Mouse (Mus musculus) ES-CJ7 (cell line): ENCODE data around the gene Npas2.

Experiments used
- DNase-seq: peaks from one replicate; pipeline ENCODE4 v3.0.0; 2011; ENCODE audit warnings: low read depth, low spot score

The Npas2 gene

DNA sequence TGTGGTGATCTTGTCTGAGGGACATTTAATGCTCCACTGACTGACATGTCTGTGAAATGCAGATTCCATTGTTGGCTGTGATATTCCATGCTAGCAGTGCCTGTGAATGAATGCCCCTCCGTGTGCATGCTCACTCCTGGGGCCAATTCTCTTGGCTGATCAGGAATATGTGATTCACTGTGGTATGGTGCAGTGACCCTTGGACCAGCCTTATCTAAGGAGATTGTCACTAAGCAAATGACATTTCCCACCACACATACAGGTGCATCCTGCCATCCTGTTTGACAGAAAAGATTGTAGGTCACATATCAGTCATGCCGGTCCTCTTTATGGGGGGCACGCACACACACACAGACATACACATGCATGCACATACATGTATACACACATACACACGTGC, 138.9 kb downstream of the Npas2 start:
- DNase-seq, result no peak

- no peak for DNase-seq
Observed at GRCm38 (mm10) chr1:39335561-39336196, 142.1 kb downstream of the Npas2 start.

GRCm38 (mm10) chr1:39336788-39337187, 143.3 kb downstream of the Npas2 start:
- no peak for DNase-seq

- no peak for DNase-seq
Observed at GRCm38 (mm10) chr1:39338831-39339230, 145.3 kb downstream of the Npas2 start.

DNA sequence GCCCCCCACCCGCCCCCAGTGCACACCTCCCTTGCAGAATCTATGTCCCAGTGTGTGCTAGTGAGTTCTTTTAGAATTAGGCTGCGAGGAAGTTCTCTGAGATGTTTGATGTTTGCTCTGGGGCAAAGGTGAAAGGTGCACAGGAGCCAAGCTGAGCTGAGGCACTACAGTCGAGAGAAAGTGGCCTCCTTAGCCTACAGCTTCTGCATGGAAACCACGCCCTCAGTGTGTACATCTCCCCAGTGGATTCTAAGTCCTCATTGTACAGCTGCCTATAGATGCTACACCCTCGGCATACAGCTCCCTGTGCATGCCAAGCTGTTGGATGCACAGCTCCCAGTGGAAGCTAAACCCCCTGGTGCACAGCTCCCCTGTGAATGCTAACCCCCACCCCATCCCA, 145.9 kb downstream of the Npas2 start:
- DNase-seq, result no peak

DNA sequence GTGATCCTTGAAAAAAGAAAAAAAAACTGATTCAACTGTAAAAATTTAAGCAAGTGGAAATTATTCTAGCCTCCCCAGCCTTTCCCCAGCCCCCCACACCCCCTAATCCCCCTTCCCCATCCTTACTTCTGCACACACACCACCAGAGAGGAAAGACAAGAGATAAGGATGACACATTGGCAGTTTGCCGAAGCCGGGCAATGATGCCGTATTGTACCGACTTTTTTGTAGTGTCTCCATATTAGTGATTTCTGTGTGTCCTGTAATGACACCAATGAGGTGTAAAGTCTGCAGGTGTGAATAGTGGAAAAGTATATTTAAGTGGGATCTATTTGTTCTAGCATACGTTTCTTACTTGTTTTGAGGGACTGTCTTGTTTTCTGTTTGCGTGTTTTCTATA, 146.6 kb downstream of the Npas2 start:
- DNase-seq, result no peak

GRCm38 (mm10) chr1:39340647-39341046, 147.1 kb downstream of the Npas2 start:
- DNase-seq, result peak; percentile 80

- no peak for DNase-seq
Observed at GRCm38 (mm10) chr1:39341807-39342206, 148.3 kb downstream of the Npas2 start.

DNA sequence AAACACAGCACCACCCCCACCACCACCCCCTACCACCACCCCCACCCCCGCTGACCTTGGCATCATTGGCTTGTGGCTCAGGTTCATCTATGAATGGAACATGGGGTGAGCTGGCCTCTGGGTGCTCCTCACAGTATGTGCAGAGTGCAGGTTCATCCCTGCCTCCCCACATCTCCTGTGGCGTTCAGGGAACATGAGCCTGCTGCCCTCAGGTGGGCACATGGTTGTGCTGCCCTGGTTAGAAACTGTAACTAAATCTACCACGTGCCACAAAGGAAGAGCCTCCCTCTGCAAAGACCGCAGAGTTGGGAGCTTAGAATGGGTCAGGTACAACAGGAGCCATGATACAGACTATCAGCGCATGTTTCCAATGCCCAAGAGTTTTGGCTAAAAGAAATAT, 149.7 kb downstream of the Npas2 start:
- DNase-seq, result no peak

- DNase-seq, result peak; percentile 72
Observed at GRCm38 (mm10) chr1:39344981-39345600, 151.6 kb downstream of the Npas2 start.

DNA sequence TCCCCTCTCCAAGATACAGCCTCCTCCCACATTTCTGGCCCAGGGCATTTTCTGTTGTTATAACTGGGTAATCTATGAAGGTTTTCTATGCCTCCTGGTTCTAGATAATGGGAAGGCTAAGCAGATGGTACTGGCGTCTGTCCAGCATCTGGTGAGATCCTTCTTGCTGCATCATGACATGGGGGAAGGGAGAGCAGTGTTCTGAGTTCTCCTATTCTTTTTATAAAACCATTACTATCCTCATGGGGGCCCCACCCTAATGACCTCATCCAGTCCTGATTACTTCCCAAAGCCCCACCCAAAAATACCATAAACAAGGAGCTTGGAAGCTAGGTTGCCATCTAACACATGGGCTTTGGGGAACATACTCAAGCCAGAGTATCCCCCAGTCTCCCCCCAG, 155.5 kb downstream of the Npas2 start:
- DNase-seq, result peak; percentile 55

DNA sequence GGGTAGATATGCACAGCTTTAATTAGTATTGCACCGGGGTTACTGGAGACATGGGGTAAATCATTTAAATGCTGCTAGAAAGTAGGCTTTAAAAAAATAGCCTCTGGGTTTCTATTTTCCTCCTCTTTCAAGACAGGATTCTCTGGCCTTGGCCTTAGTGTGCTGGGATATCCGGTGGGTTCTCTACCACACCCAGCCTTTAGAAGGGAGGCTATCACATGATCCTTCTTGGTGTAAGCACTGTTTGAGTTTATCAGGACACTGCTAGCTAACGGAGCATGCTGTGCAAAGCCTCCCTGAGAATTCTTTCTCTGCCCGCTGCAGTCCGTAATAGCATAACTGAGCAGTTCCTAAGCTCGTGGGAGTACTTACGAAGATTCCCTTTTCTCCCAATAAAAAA, 155.9 kb downstream of the Npas2 start:
- peak; percentile 59 for DNase-seq

DNA sequence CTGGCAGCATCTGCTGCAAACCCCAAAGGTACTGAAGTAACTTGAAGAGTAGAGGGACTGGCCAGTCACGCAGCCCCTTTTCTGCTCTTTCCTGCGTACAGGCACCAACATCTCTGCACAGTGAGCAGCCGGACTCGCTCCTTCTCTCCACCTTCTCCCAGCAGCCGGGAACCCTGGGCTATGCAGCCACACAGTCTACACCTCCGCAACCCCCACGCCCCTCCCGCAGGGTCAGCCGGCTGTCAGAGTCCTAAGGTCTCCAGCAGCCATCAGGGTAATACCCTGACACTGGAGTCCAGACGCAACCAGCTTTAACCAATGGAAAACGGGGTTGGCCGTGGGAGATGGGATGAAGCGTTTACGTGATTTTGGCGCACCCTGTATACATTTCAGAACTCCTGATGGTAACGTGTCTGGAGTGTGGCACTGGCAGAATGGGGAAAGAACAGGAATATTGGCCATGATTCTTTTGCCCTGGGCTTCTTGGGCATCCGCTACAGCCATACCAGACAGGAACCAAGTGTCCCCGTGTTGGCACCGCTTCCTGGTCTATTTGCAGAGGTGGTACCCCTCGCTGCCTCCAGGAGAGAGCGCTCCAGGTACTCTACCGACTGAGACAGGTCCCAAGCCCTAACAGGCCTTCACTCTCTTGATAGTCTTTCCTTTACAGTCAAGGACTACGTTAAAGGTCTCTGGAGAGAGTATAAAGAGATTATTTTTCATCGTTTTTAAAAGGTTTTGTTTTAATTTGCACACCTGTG, 168.4 kb downstream of the Npas2 start:
- peak; percentile 84 for DNase-seq

- peak; percentile 70 for DNase-seq
Observed at GRCm38 (mm10) chr1:39362515-39362893, 169.0 kb downstream of the Npas2 start.

GRCm38 (mm10) chr1:39365562-39365961, 172.0 kb downstream of the Npas2 start:
- DNase-seq, result no peak

DNA sequence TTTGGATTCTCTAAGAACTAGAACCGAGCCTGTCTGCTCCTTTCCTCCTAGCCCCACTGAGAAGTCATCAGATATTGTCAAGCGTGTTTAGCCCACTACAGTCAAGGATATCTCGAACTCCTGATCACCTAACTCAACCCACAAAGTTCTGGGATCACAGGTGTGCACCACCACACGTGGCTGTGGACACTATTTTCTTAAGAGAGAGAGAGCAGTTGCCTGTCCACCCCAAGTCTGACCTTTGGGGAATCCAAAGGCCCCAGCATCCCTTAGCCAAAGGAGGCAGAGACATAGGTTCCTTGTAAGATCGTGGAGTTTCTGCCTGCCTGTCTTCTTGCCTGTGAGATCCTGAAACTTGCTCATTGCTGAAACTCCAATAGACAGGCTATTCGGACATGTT, 173.5 kb downstream of the Npas2 start:
- DNase-seq, result no peak

- DNase-seq, result peak; percentile 96
Observed at GRCm38 (mm10) chr1:39367601-39368266, 174.2 kb downstream of the Npas2 start, which contains the start of gene Rpl31. Gene Rpl31, plus strand, starts transcription at chr1:39367842.

DNA sequence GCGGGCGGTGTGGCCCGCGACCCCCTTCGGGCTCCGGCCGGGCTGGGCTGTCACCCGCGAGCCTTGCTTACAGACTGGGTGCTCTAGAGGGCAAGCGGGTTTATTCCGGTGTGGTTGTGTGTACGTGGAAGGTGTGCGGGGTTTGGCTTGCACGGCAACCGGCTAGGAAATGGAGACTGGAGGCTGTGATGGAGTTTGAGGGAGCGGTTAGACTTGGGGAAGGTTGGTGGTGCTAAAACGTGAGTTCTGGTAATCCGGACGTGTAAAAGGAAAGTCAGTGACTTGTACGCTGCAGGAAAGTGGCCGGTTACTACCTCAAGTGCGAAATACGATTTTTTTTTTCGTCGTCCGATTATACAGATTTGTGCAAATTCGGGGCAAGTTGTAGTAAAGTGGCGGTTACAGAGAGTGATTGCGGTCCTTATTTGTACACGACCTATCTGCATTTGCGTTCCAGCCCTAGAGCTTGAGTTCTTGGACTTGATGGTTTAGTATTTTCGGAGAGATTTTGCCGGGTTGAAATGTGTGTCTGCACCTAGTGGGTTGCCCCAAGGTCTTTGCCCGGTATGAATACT, 174.8 kb downstream of the Npas2 start:
- no peak for DNase-seq

- DNase-seq, result no peak
Observed at GRCm38 (mm10) chr1:39370431-39370830, 176.9 kb downstream of the Npas2 start.

DNA sequence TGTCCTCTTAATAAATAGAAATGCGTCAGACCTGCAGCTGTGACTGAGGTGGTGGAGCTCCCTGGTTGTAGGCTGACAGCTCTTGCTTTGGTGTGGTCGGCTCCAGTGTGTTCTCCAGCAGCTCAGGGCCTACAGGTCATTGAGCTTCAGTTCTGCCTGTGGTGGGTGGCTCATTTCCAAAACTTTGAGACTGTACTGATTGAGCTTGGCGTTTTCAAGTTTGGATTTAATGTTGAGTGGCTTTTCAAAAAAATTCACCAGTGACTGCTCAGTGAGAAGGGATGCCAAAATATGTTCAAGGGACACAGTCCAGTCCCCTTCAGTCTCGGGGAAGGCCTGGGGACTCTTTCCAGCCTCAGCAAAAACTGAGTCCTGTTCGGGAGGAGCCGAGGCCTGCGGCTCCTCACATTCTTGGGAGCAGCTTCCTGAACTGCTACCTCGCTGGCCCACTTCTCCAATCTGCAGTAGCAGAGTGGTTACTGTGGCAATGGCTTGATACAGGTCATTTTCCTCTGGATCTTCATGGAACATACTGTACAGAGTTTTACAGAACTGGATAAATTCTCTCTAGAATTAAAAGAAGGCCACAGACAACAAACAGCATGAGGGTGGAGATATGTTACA, 178.8 kb downstream of the Npas2 start:
- no peak for DNase-seq

GRCm38 (mm10) chr1:39373378-39373777, 179.8 kb downstream of the Npas2 start:
- DNase-seq, result no peak
